Mouse (Mus musculus): ENCODE data around the gene Prrt4. TPM values are rescaled to one million over a fixed set of nuclear protein-coding genes. Genes with fewer than 3 reads are reported as not detected.
A peak's percentile ranks its signal among the peaks of the same experiment; 100 is the strongest.

Prrt4 gene
- polyA plus RNA-seq, 1 experiment from 2014 or later: 1.9 TPM

- no peak overlapping the region for H3K4me3 ChIP-seq
- H3K36me3 ChIP-seq (replicated peaks): peaks cover 56% of the 10 kb centered on the region
- no peak for DNase-seq (ENCODE audit: low spot score)
- no peak overlapping the region for H3K27ac ChIP-seq (replicated peaks)
- peaks cover under 1% of the 10 kb centered on the region; the same call in 1 of the 2 replicates for H3K27me3 ChIP-seq (replicated peaks; ENCODE audit: low read depth, poor library complexity, severe bottlenecking)
- H3K9me3 ChIP-seq: no peaks in the 10 kb centered on the region
- 95% methylated on average over 10 of the region's 10 CpGs for WGBS
- peaks cover 8% of the 10 kb centered on the region for H3K4me1 ChIP-seq
These were observed 26.6 kb upstream of the Prrt4 start for GRCm38 (mm10) chr6:29206006-29206405.

- DNase-seq (ENCODE audit: low spot score): peak; percentile 68
- no peak overlapping the region for H3K27ac ChIP-seq (replicated peaks)
- H3K4me3 ChIP-seq: no peak overlapping the region
- WGBS: 61% methylated on average over 15 of the region's 15 CpGs
- H3K9me3 ChIP-seq: no peaks in the 10 kb centered on the region
- H3K4me1 ChIP-seq: peaks cover under 1% of the 10 kb centered on the region; the same call in 1 of the 2 replicates
- H3K36me3 ChIP-seq (replicated peaks): peaks cover 65% of the 10 kb centered on the region
- peaks cover 10% of the 10 kb centered on the region for H3K27me3 ChIP-seq (replicated peaks; ENCODE audit: low read depth, poor library complexity, severe bottlenecking)
These were observed 25.7 kb upstream of the Prrt4 start for GRCm38 (mm10) chr6:29204932-29205614.

DNA sequence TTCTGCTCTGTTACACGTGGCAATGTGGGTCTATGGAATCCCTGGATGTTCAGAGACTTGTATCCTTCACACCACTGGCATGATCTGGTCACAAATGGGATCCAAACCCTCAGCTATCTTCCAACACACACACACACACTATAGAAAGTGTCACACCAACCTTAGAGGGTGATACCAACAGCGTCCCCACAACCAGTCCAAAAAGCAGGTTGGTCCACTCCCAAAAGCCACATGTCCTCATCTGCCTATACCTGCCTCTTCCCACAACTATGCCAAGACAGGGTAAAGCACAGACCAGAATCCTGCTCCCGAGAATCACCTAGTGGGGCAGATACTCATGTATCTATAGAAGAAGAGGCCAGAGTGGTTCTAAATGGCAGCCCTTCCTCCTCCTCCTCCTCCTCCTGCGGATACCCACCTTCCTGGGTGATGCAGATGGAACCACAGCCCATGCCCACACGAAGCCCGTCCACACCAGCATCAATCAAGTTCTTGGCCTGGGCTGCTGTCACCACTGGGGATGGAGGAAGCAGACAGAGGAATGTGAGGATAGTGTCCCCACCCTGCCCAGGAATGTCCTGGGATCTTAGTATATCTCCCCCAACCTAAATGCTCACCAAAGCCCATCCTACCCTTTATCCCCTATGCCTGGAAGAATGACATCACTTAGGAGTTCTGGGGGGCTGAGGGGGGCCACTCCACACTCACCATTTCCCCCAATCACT, 24.6 kb upstream of the Prrt4 start:
- no peak for DNase-seq (ENCODE audit: low spot score)
- peaks cover 21% of the 10 kb centered on the region for H3K27me3 ChIP-seq (replicated peaks; ENCODE audit: low read depth, poor library complexity, severe bottlenecking)
- H3K4me1 ChIP-seq: peaks cover 5% of the 10 kb centered on the region
- WGBS: 88% methylated on average over 6 of the region's 6 CpGs
- H3K9me3 ChIP-seq: no peaks in the 10 kb centered on the region
- H3K4me3 ChIP-seq: no peak overlapping the region
- no peak overlapping the region for H3K27ac ChIP-seq (replicated peaks)
- peaks cover 65% of the 10 kb centered on the region for H3K36me3 ChIP-seq (replicated peaks)

DNA sequence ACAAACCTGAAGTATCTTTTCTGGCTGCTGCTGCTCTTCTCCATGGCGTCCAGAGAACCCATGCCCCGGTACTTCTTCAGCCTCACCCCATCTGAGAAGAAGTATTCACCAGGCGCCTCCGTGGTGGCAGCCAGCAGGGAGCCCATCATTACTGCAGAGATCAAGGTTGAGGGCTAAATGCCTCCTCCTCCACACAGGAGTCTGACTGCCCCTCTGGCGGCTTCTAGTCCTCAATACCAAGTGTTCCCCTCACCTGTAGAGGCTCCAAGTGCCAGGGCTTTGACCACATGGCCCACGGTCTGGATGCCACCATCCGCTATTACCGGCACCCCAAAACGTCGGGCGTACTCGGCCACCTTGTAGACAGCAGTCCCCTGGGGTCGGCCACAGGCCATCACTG, 23.7 kb upstream of the Prrt4 start:
- no peak overlapping the region for H3K27ac ChIP-seq (replicated peaks)
- 90% methylated on average over 13 of the region's 13 CpGs for WGBS
- peaks cover 65% of the 10 kb centered on the region for H3K36me3 ChIP-seq (replicated peaks)
- H3K27me3 ChIP-seq (replicated peaks; ENCODE audit: low read depth, poor library complexity, severe bottlenecking): peaks cover 27% of the 10 kb centered on the region
- DNase-seq (ENCODE audit: low spot score): no peak
- no peak overlapping the region for H3K4me3 ChIP-seq
- H3K9me3 ChIP-seq: no peaks in the 10 kb centered on the region
- H3K4me1 ChIP-seq: peaks cover 14% of the 10 kb centered on the region

DNA sequence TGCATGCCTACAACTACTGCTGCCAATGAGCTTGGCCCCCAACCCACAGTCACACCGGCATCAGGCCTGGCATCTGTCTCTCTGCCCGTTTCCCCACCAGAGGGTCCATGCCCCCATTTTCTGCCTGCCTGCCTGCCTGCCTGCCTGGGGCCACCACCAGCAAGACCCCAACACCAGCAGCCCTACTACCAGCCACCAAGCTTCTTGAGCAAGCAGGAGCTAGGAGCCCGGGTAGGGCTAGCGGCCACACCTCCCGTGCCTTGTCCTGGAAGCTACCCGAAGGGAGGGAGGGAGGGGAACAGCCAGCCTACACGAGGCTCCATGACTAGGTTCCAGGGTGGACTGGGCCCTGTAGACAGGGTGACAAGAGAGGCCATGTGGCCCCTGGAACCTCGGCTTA, 22.6 kb upstream of the Prrt4 start:
- H3K4me3 ChIP-seq: no peak overlapping the region
- H3K4me1 ChIP-seq: peaks cover 17% of the 10 kb centered on the region
- H3K9me3 ChIP-seq: no peaks in the 10 kb centered on the region
- H3K27ac ChIP-seq (replicated peaks): no peak overlapping the region
- WGBS: 83% methylated on average over 8 of the region's 8 CpGs
- no peak for DNase-seq (ENCODE audit: low spot score)
- peaks cover 38% of the 10 kb centered on the region for H3K27me3 ChIP-seq (replicated peaks; ENCODE audit: low read depth, poor library complexity, severe bottlenecking)
- peaks cover 62% of the 10 kb centered on the region for H3K36me3 ChIP-seq (replicated peaks)

DNA sequence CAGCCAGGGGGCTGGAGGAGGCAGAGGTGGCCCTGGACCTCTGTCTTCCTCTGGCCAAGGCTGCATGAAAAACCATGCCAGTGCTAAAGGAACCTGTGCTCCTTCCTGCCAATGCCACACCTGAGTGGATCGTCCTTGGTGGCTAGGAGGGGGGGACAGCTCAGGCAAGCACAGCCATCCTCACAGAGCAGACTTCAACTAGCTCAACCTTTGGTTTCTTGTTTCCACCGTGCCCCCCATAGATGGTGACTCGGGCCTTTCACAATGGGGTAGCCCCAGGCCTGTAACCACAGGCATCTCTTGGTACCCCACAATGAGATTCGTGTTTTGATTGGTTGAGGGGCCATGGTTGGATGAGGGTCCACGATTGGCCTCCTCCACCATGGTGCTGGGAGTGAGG, 22.0 kb upstream of the Prrt4 start:
- Histone ChIP-seq H3K9me3 (no peaks in the 10 kb centered on the region), H3K27me3 (replicated peaks; ENCODE audit: low read depth, poor library complexity, severe bottlenecking) (peaks cover 43% of the 10 kb centered on the region), H3K27ac (replicated peaks) (no peak overlapping the region), H3K36me3 (replicated peaks) (peaks cover 57% of the 10 kb centered on the region), H3K4me3 (no peak overlapping the region), H3K4me1 (peaks cover 17% of the 10 kb centered on the region)
- WGBS: 89% methylated on average over 5 of the region's 5 CpGs
- DNase-seq (ENCODE audit: low spot score): no peak

GRCm38 (mm10) chr6:29200496-29200895, 21.1 kb upstream of the Prrt4 start:
- WGBS: 60% methylated on average over 3 of the region's 3 CpGs
- no peak for DNase-seq (ENCODE audit: low spot score)
- H3K27me3 ChIP-seq (replicated peaks; ENCODE audit: low read depth, poor library complexity, severe bottlenecking): peaks cover 51% of the 10 kb centered on the region

DNA sequence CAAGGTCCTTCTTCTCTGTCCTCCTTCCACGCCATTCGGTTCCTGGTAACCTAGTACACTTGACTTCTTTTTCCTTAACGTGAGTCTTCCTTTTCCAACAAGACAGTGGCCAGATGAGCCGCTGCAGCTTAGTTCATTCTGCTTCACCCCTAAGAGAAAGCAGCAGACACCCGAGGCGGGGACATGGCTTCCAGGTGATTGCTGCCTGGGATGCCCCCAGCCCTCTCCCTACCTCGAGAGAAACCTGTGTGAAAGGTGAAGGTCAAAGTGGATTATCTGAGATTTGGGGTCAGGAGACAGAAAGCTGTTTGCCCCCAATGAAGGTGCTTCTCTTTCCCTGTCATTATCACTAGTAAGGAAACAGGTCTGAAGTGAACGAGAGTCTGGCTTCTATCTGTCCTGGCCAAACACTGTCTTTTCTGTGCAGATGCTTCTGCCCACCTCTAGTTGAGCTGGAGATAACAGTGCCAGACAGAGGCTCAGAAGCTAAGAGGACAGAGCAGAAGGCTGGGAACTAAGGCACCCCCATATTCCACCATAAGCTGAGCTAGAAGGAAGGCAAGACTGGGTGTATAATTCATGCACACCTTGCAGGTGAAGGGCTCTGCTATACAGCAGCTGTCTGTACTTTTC, 20.0 kb upstream of the Prrt4 start:
- Histone ChIP-seq H3K36me3 (replicated peaks) (peaks cover 42% of the 10 kb centered on the region), H3K4me3 (peak overlapping the region; percentile 51), H3K27ac (replicated peaks) (0 out of 2 replicates have a peak overlapping the region, but pooled peaks have one; percentile 3), H3K9me3 (no peaks in the 10 kb centered on the region), H3K27me3 (replicated peaks; ENCODE audit: low read depth, poor library complexity, severe bottlenecking) (peaks cover 52% of the 10 kb centered on the region), H3K4me1 (peaks cover 35% of the 10 kb centered on the region)
- WGBS: 47% methylated on average over 8 of the region's 8 CpGs
- DNase-seq (ENCODE audit: low spot score): no peak

More at GRCm38 (mm10) chr6:29200496-29200895, 21.1 kb upstream of the Prrt4 start:
- Histone ChIP-seq H3K4me1 (peaks cover 25% of the 10 kb centered on the region), H3K9me3 (no peaks in the 10 kb centered on the region), H3K36me3 (replicated peaks) (peaks cover 49% of the 10 kb centered on the region), H3K27ac (replicated peaks) (no peak overlapping the region), H3K4me3 (no peak overlapping the region)

GRCm38 (mm10) chr6:29198309-29199222, 19.2 kb upstream of the Prrt4 start:
- peaks cover 40% of the 10 kb centered on the region for H3K4me1 ChIP-seq

DNA sequence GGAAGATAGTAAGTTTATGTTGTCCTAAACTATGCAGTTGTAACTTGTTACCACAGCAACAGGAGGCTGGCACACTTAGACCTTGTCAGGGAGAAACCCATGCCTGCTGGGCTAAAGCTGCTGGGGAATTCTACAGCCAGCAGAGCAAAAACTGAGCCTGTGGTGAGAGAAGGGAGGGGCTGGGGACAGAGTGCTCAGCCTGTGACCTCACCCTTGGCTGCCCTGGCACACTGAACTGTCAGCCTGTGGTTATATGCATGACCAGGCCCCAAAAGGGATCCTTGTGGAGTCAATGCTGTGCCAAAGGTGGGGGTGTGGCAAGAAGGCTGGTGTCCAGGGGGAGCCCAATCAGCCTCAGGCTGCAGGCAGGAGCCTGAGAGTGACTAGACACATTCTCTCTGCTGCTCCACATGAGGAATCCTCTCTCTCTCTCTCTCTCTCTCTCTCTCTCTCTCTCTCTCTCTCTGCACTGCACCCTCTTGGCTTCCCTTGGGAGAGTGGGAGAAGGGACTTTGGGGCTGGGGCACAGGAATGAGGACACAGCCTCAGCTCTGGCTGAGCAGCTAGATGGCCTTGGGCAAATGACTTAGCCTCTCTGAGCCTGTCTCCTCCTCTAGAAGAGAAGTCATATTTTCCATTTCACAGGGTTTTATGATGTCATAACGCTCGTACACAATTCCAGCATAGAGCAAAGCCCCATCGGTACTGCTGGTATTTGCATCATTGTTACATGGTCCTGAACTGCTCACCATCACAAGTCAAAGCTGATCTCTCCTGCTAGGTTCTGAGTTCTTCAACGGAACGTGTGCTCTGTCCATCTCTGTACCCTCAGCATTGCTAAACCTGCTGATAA, 16.7 kb upstream of the Prrt4 start:
- Histone ChIP-seq H3K27me3 (replicated peaks; ENCODE audit: low read depth, poor library complexity, severe bottlenecking) (peaks cover 70% of the 10 kb centered on the region), H3K9me3 (no peaks in the 10 kb centered on the region), H3K4me1 (peaks cover 40% of the 10 kb centered on the region), H3K27ac (replicated peaks) (peak overlapping the region; percentile 48; the same call in 1 of the 2 replicates), H3K4me3 (no peak overlapping the region), H3K36me3 (replicated peaks) (peaks cover 10% of the 10 kb centered on the region)
- 73% methylated on average over 5 of the region's 5 CpGs for whole genome bisulfite sequencing
- DNase-seq (ENCODE audit: low spot score): peak; percentile 17

More at GRCm38 (mm10) chr6:29198309-29199222, 19.2 kb upstream of the Prrt4 start:
- H3K27ac ChIP-seq (replicated peaks): peak overlapping the region; percentile 36; the same call in 1 of the 2 replicates
- H3K9me3 ChIP-seq: no peaks in the 10 kb centered on the region
- peaks cover 34% of the 10 kb centered on the region for H3K36me3 ChIP-seq (replicated peaks)
- peaks cover 56% of the 10 kb centered on the region for H3K27me3 ChIP-seq (replicated peaks; ENCODE audit: low read depth, poor library complexity, severe bottlenecking)
- DNase-seq (ENCODE audit: low spot score): peak; percentile 90
- H3K4me3 ChIP-seq: peak overlapping the region; percentile 51
- 16% methylated on average over 25 of the region's 25 CpGs for WGBS

DNA sequence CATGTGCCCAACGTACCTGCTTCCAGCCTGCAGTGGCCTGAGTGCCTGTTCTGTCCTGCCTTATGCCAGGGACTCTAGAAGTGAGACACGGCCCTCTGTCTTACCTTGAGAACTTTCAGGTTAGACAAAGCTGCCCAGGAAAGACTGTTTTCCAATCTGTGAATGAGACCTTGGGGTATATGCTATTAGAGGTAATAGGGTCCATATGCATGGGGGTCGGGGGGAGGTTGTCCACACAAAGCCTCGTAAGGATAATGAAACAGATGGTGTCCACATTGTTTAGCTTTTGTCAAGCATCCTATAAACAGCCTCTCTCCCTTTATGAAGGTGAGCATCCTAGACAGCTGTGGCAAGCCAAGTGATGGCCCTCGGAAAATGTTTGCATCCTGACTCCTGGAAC, 15.8 kb upstream of the Prrt4 start:
- no peak overlapping the region for H3K4me3 ChIP-seq
- no peaks in the 10 kb centered on the region for H3K9me3 ChIP-seq
- H3K27ac ChIP-seq (replicated peaks): peak overlapping the region; percentile 0; the same call in 1 of the 2 replicates
- peak; percentile 11 for DNase-seq (ENCODE audit: low spot score)
- WGBS: 65% methylated on average over 5 of the region's 5 CpGs
- H3K27me3 ChIP-seq (replicated peaks; ENCODE audit: low read depth, poor library complexity, severe bottlenecking): peaks cover 61% of the 10 kb centered on the region
- peaks cover 40% of the 10 kb centered on the region for H3K4me1 ChIP-seq
- H3K36me3 ChIP-seq (replicated peaks): peaks cover under 1% of the 10 kb centered on the region; the same call in 1 of the 2 replicates
